Mouse (Mus musculus) cortical plate, adult 2 months (tissue): ENCODE results near the gene Efna5. TPM values are rescaled to one million over a fixed set of nuclear protein-coding genes. Genes with fewer than 3 reads are reported as not detected.

Experiments
- H3K27ac ChIP-seq: fragments of 200-500 bp; 2 replicates; pipeline ENCODE4 v1.5.1; 2012; ENCODE audit warnings: low read length, control low read depth, inconsistent platforms; ENCODE audit not compliant: insufficient read depth
- H3K4me1 ChIP-seq: fragments of 200-500 bp; 2 replicates; pipeline ENCODE4 v1.6.1; 2011; ENCODE audit warnings: low read length; ENCODE audit not compliant: control insufficient read depth, insufficient read depth
- H3K4me3 ChIP-seq: fragments of 200-500 bp; 2 replicates; pipeline ENCODE4 v1.5.1; 2011; ENCODE audit warnings: mild to moderate bottlenecking, low read length, control low read depth; ENCODE audit not compliant: insufficient read depth
- CTCF ChIP-seq: fragments of 200-500 bp; IDR thresholded peaks from 2 replicates; pipeline ENCODE4 v1.5.1; 2011; ENCODE audit warnings: mild to moderate bottlenecking, control low read depth, low read length; ENCODE audit not compliant: insufficient read depth; ENCODE audit errors: extremely low read depth
- POLR2A ChIP-seq: fragments of 200-500 bp; IDR thresholded peaks from 2 replicates; pipeline ENCODE4 v1.6.1; 2011; ENCODE audit warnings: mild to moderate bottlenecking, low read length, control low read depth; ENCODE audit not compliant: insufficient read depth; ENCODE audit errors: extremely low read depth
- polyA plus RNA-seq: library from polyadenylated mRNA; depleted of rRNA; stranded (reverse); fragments of >200 nt; gene quantifications from 2 replicates; pipeline ENCODE4 v1.2.3, GENCODE M21; 2012

The Efna5 gene
- polyA plus RNA-seq, 1 experiment, result 14.8 TPM

- no peak overlapping the region for H3K4me3 ChIP-seq
- no peaks in the 10 kb centered on the region for H3K4me1 ChIP-seq
- no peak overlapping the region for H3K27ac ChIP-seq
- TF ChIP-seq CTCF (no peak), POLR2A (no peak)
Observed at GRCm38 (mm10) chr17:62836598-62837106, 44.5 kb downstream of the Efna5 start.

- no peak for TF ChIP-seq CTCF
- no peak for TF ChIP-seq POLR2A
- no peak overlapping the region for H3K4me3 ChIP-seq
- no peaks in the 10 kb centered on the region for H3K4me1 ChIP-seq
- no peak overlapping the region for H3K27ac ChIP-seq
Observed at GRCm38 (mm10) chr17:62832550-62833127, 48.5 kb downstream of the Efna5 start.

GRCm38 (mm10) chr17:62827549-62827948 is 53.6 kb downstream of the Efna5 start:
- Histone ChIP-seq H3K4me3 (no peak overlapping the region), H3K27ac (no peak overlapping the region), H3K4me1 (no peaks in the 10 kb centered on the region)
- TF ChIP-seq POLR2A, result no peak
- TF ChIP-seq CTCF, result no peak

- H3K27ac ChIP-seq, result no peak overlapping the region; the same call in 1 of the 2 replicates
- TF ChIP-seq CTCF (no peak), POLR2A (no peak)
- H3K4me3 ChIP-seq, result no peak overlapping the region
- no peaks in the 10 kb centered on the region for H3K4me1 ChIP-seq
Observed at GRCm38 (mm10) chr17:62821219-62821618, 59.9 kb downstream of the Efna5 start.

- Histone ChIP-seq H3K4me3 (no peak overlapping the region), H3K4me1 (no peaks in the 10 kb centered on the region), H3K27ac (no peak overlapping the region)
- TF ChIP-seq POLR2A (no peak), CTCF (no peak)
Observed at GRCm38 (mm10) chr17:62819931-62820330, 61.2 kb downstream of the Efna5 start.

- Histone ChIP-seq H3K27ac (no peak overlapping the region), H3K4me1 (no peaks in the 10 kb centered on the region), H3K4me3 (no peak overlapping the region)
- TF ChIP-seq CTCF, result no peak
- no peak for TF ChIP-seq POLR2A
Observed at GRCm38 (mm10) chr17:62818821-62819220, 62.3 kb downstream of the Efna5 start.

- Histone ChIP-seq H3K4me3 (no peak overlapping the region), H3K27ac (no peak overlapping the region), H3K4me1 (no peaks in the 10 kb centered on the region)
- no peak for TF ChIP-seq POLR2A
- TF ChIP-seq CTCF, result no peak
Observed at GRCm38 (mm10) chr17:62818337-62818736, 62.8 kb downstream of the Efna5 start.

GRCm38 (mm10) chr17:62816879-62817278 is 64.2 kb downstream of the Efna5 start:
- no peak for TF ChIP-seq CTCF
- TF ChIP-seq POLR2A, result no peak
- no peak overlapping the region for H3K27ac ChIP-seq
- no peak overlapping the region for H3K4me3 ChIP-seq
- H3K4me1 ChIP-seq, result no peaks in the 10 kb centered on the region

- Histone ChIP-seq H3K27ac (no peak overlapping the region), H3K4me3 (no peak overlapping the region), H3K4me1 (no peaks in the 10 kb centered on the region)
- no peak for TF ChIP-seq CTCF
- no peak for TF ChIP-seq POLR2A
Observed at GRCm38 (mm10) chr17:62813461-62813860, 67.7 kb downstream of the Efna5 start.

- no peak overlapping the region for H3K4me3 ChIP-seq
- H3K4me1 ChIP-seq, result no peaks in the 10 kb centered on the region
- TF ChIP-seq POLR2A, result no peak
- TF ChIP-seq CTCF, result no peak
- H3K27ac ChIP-seq, result no peak overlapping the region
Observed at GRCm38 (mm10) chr17:62807891-62808290, 73.2 kb downstream of the Efna5 start.
